Mouse (Mus musculus): ENCODE results near the gene Ino80d. TPM values are rescaled to one million over a fixed set of nuclear protein-coding genes. Genes with fewer than 3 reads are reported as not detected.

Ino80d gene
- polyA plus RNA-seq, 1 experiment from 2014 or later, result 7.8 TPM

Small RNA genes within 50 kb of the gene (microRNA-seq; reads per million reads assigned to microRNA genes)
- not detected for gene Gm24557
- not detected for gene Gm44468

Other genes with a start within 250 kb of the Ino80d start
- 465 and 509 TPM in 2 replicates for gene Eef1b2, start 62.2 kb upstream of the Ino80d start, polyA plus RNA-seq (2014; fragmentation: Nextera tagmentation; extraction: Ambion mirVana)
- gene Ndufs1, start 62.2 kb upstream of the Ino80d start, polyA plus RNA-seq (2014; fragmentation: Nextera tagmentation; extraction: Ambion mirVana), result 138 and 152 TPM in 2 replicates
- 0.08 and 0.22 TPM in 2 replicates for gene Gpr1, start 99.9 kb upstream of the Ino80d start, polyA plus RNA-seq (2014; fragmentation: Nextera tagmentation; extraction: Ambion mirVana)
- gene Zdbf2, start 158.6 kb upstream of the Ino80d start, polyA plus RNA-seq (2014; fragmentation: Nextera tagmentation; extraction: Ambion mirVana), result 16.5 and 17.5 TPM in 2 replicates

Data from midbrain, embryonic 11.5 days (tissue).